ENCODE assay signal across 8 mouse cellular contexts in genomic region chr5:74067346-74067745, GRCm38 (mm10). TPM values are rescaled to one million over a fixed set of nuclear protein-coding genes. Genes with fewer than 3 reads are reported as not detected.
DNase-seq lines count a peak whose midpoint lies in the region; ATAC-seq and TF ChIP-seq lines count a peak whose summit lies in the region.

No protein-coding gene starts in this region.

- H3K9me3 ChIP-seq in forebrain, embryonic 13.5 days (replicated peaks) = no peaks in the 10 kb centered on the region
- H3K9me3 ChIP-seq in liver, embryonic 14.5 days (ENCODE audit: control insufficient read depth, low read length) = no peaks in the 10 kb centered on the region

- no peak for ATAC-seq in forebrain, embryonic 13.5 days
- no peak for ATAC-seq in liver, embryonic 14.5 days (ENCODE audit: insufficient read depth)

- no peak for TF ChIP-seq CTCF in liver, embryonic 14.5 days (IDR thresholded peaks at IDR 0.05; ENCODE audit: low read depth)

- no peaks in the 10 kb centered on the region for H3K36me3 ChIP-seq in forebrain, embryonic 13.5 days (ENCODE audit: poor library complexity, severe bottlenecking)
- no peaks in the 10 kb centered on the region for H3K36me3 ChIP-seq in liver, embryonic 14.5 days (replicated peaks; ENCODE audit: control insufficient read depth, insufficient read depth, low read depth)

- H3K9ac ChIP-seq in forebrain, embryonic 13.5 days = peak overlapping the region; percentile 86
- peak overlapping the region; percentile 96 for H3K9ac ChIP-seq in liver, embryonic 14.5 days (replicated peaks)

- H3K4me3 ChIP-seq in forebrain, embryonic 13.5 days = peak overlapping the region; percentile 71
- H3K4me3 ChIP-seq in liver, embryonic 14.5 days (ENCODE audit: insufficient read depth in 1 of 2, low read depth in 2 of 2, low read length in 2 of 2) = peak overlapping the region; percentile 80 to 98; a peak in 3 of 4 replicates

- no peak overlapping the region for H3K27ac ChIP-seq in forebrain, embryonic 13.5 days
- peak overlapping the region; percentile 98 for H3K27ac ChIP-seq in liver, embryonic 14.5 days

- TF ChIP-seq EP300 in liver, embryonic 14.5 days (IDR thresholded peaks at IDR 0.05; ENCODE audit: low read depth) = no peak

- H3K4me2 ChIP-seq in forebrain, embryonic 13.5 days = peak overlapping the region; percentile 88
- H3K4me2 ChIP-seq in liver, embryonic 14.5 days (ENCODE audit: low read depth) = peak overlapping the region; percentile 99

- peaks cover 31% of the 10 kb centered on the region for H3K4me1 ChIP-seq in forebrain, embryonic 13.5 days
- H3K4me1 ChIP-seq in liver, embryonic 14.5 days (replicated peaks; ENCODE audit: control insufficient read depth in 2 of 2, insufficient read depth in 2 of 2, low read length in 1 of 2) = peaks cover 35 to 44% of the 10 kb centered on the region in 2 experiments

- peak; percentile 37 for DNase-seq in embryo, embryonic 9.5 days (ENCODE audit: extremely low spot score)
- no peak for DNase-seq in embryo, embryonic 10 days (ENCODE audit: low spot score)
- DNase-seq in 416B (ENCODE audit: low read depth) = peak; percentile 45
- DNase-seq in liver, embryonic 14.5 days (ENCODE audit: low read depth in 3 of 3, low spot score in 3 of 3) = no peak
- DNase-seq in thymus, postnatal 25 days = no peak
- no peak for DNase-seq in ovary, postnatal 10 days (ENCODE audit: low spot score)
- DNase-seq in c-Kit-positive CD71-positive TER-119-positive erythroid progenitor cells, embryonic 14.5 days (ENCODE audit: low spot score) = no peak

- 7% methylated on average over 4 of the region's 4 CpGs for WGBS in forebrain, embryonic 13.5 days
- WGBS in liver, embryonic 14.5 days (ENCODE audit: insufficient replicate concordance) = 4% methylated on average over 4 of the region's 4 CpGs

- H3K27me3 ChIP-seq in forebrain, embryonic 13.5 days = no peaks in the 10 kb centered on the region
- no peaks in the 10 kb centered on the region for H3K27me3 ChIP-seq in liver, embryonic 14.5 days (ENCODE audit: control insufficient read depth, insufficient read depth, low read length)

RNA-seq across cellular contexts. Expression of gene Usp46, which starts 0.9 kb away (rescaled TPM):
- polyA plus RNA-seq in forebrain, embryonic 13.5 days (2015; fragmentation: Nextera tagmentation; extraction: Ambion mirVana) = 24.8 and 25.9 TPM in 2 replicates
- polyA plus RNA-seq in liver, embryonic 14.5 days (2012; rRNA removed) = 9.7 and 14.6 TPM in 2 replicates
- polyA plus RNA-seq in liver, embryonic 14.5 days (2014; fragmentation: Nextera tagmentation; extraction: Ambion mirVana) = 23.8 and 27.9 TPM in 2 replicates

Comparison
In these comparisons a context has a peak if more than half of its experiments do, and no peak if none do; other contexts are left out.
1. DNase-seq: peak in embryo, embryonic 9.5 days (single experiment) and 416B (single experiment); none in embryo, embryonic 10 days (single experiment), liver, embryonic 14.5 days (0 of 3), thymus, postnatal 25 days (single experiment), ovary, postnatal 10 days (single experiment) and c-Kit-positive CD71-positive TER-119-positive erythroid progenitor cells, embryonic 14.5 days (single experiment).